Mouse (Mus musculus): Measurements from ENCODE around the gene Ppp1r14c. TPM values are rescaled to one million over a fixed set of nuclear protein-coding genes. Genes with fewer than 3 reads are reported as not detected.

Gene Ppp1r14c
- polyA plus RNA-seq, 1 experiment from 2014 or later = 1.4 TPM

GRCm38 (mm10) chr10:3512620-3513305 is 146.9 kb downstream of the Ppp1r14c start:
- Histone ChIP-seq H3K27ac (ENCODE audit: low read depth, low read length) (no peak overlapping the region), H3K27me3 (replicated peaks; ENCODE audit: control insufficient read depth, insufficient read depth, low read length) (no peaks in the 10 kb centered on the region), H3K9ac (ENCODE audit: low read depth, low read length) (no peak overlapping the region), H3K4me2 (replicated peaks; ENCODE audit: low read depth) (no peak overlapping the region), H3K9me3 (ENCODE audit: control insufficient read depth) (no peaks in the 10 kb centered on the region), H3K4me1 (replicated peaks; ENCODE audit: control insufficient read depth, insufficient read depth, low read length) (no peaks in the 10 kb centered on the region), H3K36me3 (ENCODE audit: control insufficient read depth, insufficient read depth) (no peaks in the 10 kb centered on the region), H3K4me3 (ENCODE audit: low read depth, low read length) (no peak overlapping the region)
- ATAC-seq = peak; percentile 70; the same call in 1 of the 2 replicates
- 59% methylated on average over 8 of the region's 8 CpGs for WGBS
- peak; percentile 58 for TF ChIP-seq CTCF (IDR thresholded peaks at IDR 0.05; ENCODE audit: low read depth)

DNA sequence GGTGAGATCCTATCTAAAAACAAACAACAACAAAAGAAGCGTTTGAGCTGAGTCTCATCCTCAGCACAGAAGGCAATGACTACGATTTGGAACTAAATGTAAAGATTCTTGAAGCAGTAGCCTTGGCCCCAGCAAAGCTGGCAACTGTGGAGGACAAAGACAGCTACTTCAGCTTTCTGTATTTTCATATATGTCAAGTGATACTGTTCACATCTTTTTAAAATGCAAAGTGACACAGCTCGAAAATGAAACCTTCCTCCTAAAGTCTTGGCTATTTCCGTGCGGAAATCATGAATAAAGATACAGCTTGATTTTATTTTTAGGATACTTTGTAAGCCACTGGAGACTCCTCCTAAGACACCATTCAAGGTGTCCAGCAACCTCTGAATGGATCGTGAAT is 148.1 kb downstream of the Ppp1r14c start:
- no peak for ATAC-seq
- H3K27me3 ChIP-seq (replicated peaks; ENCODE audit: control insufficient read depth, insufficient read depth, low read length) = no peaks in the 10 kb centered on the region
- 69% methylated on average over 6 of the region's 6 CpGs for WGBS

More for the DNA sequence above, 148.1 kb downstream of the Ppp1r14c start:
- Histone ChIP-seq H3K9ac (ENCODE audit: low read depth, low read length) (no peak overlapping the region), H3K4me2 (replicated peaks; ENCODE audit: low read depth) (no peak overlapping the region), H3K4me1 (replicated peaks; ENCODE audit: control insufficient read depth, insufficient read depth, low read length) (no peaks in the 10 kb centered on the region), H3K36me3 (ENCODE audit: control insufficient read depth, insufficient read depth) (no peaks in the 10 kb centered on the region), H3K9me3 (ENCODE audit: control insufficient read depth) (no peaks in the 10 kb centered on the region), H3K27ac (ENCODE audit: low read depth, low read length) (no peak overlapping the region), H3K4me3 (ENCODE audit: low read depth, low read length) (no peak overlapping the region)
- TF ChIP-seq CTCF (IDR thresholded peaks at IDR 0.05; ENCODE audit: low read depth) = no peak

Small RNA genes within 50 kb of the gene (microRNA-seq; reads per million reads assigned to microRNA genes)
- gene Gm24482 = not detected

Other genes with a start within 250 kb of the Ppp1r14c start
- 0.04 TPM in 1 of 2 replicates, not detected in the other for gene H60c, start 98.3 kb upstream of the Ppp1r14c start, polyA plus RNA-seq (2015; fragmentation: Nextera tagmentation; extraction: Ambion mirVana)
- gene Iyd, start 174.2 kb downstream of the Ppp1r14c start, polyA plus RNA-seq (2015; fragmentation: Nextera tagmentation; extraction: Ambion mirVana) = 4.1 and 5.1 TPM in 2 replicates

All from intestine, postnatal 0 days (tissue).